Mouse (Mus musculus): ENCODE results near the gene Gen1. TPM values are rescaled to one million over a fixed set of nuclear protein-coding genes. Genes with fewer than 3 reads are reported as not detected.

The Gen1 gene
- total RNA-seq, 2 experiments from 2014 or later = 3.9 to 7.2 TPM

Small RNA genes within 50 kb of the gene (microRNA-seq; reads per million reads assigned to microRNA genes)
- 0 reads per million in 2 experiments for gene Mir7675

Other genes starting within 250 kb of the Gen1 start
- gene Kcns3, start 114.7 kb downstream of the Gen1 start, total RNA-seq (2021) = 1 to 10 TPM in 1 of 2 experiments, under 1 TPM in 1; 0.97 to 1.2 TPM
- not detected for gene Msgn1, start 56.8 kb downstream of the Gen1 start, total RNA-seq (2021)
- 10 to 100 TPM; 47.5 to 55.2 TPM for gene Smc6, start 85 bp upstream of the Gen1 start, total RNA-seq (2021)
- under 1 TPM; 0.45 to 0.79 TPM for gene Vsnl1, start 170.8 kb upstream of the Gen1 start, total RNA-seq (2021)
- gene Rad51ap2, start 190.3 kb upstream of the Gen1 start, total RNA-seq (2021) = under 1 TPM in 1 of 2 experiments, not detected in 1; 0.07 TPM